Mouse (Mus musculus) liver, embryonic 14.5 days (tissue): Measurements from ENCODE around the gene Xylt1.

Experiments
- CTCF ChIP-seq: IDR thresholded peaks from 2 replicates; pipeline ENCODE4 v1.5.1; 2016; ENCODE audit warnings: antibody characterized with exemption, low read depth, control low read depth
- EP300 ChIP-seq: IDR thresholded peaks from 2 replicates; pipeline ENCODE4 v1.6.1; 2016; ENCODE audit warnings: antibody characterized with exemption, low read depth

DNA sequence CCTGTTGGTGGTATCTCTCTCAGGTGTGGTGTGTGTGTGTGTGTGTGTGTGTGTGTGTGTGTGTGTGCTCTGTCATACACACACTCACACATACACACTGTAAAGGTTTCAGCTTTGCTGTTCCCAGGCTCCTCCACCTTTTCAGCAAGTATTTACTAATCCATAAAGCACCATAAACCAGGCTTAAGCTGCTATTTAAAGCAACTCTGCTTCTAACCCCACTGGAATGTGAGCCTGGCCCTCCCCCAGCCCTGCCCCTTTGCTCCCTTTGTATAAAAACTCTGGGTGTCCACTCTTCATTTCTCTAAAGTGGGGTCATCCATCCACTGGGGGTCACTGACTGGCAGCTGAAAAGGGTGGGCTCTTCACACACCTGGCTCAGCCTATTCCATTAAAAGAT is 70.4 kb downstream of the Xylt1 start:
- TF ChIP-seq CTCF (no peak), EP300 (no peak)
